In genomic region chr12:69724018-69724710, GRCm38 (mm10) we compare ENCODE assay signal across 8 mouse cellular contexts. TPM values are rescaled to one million over a fixed set of nuclear protein-coding genes. Genes with fewer than 3 reads are reported as not detected.
DNase-seq lines count a peak whose midpoint lies in the region; ATAC-seq lines count a peak whose summit lies in the region.

No protein-coding gene starts in this region.

- H3K27ac ChIP-seq in kidney, embryonic 15.5 days = peak overlapping the region; percentile 97; the same call in 1 of the 2 replicates
- no peak overlapping the region for H3K27ac ChIP-seq in forebrain, embryonic 16.5 days (ENCODE audit: low read length)
- peak overlapping the region; percentile 76 for H3K27ac ChIP-seq in liver, embryonic 16.5 days (ENCODE audit: low read length)

- peak; percentile 1; the same call in 1 of the 2 replicates for ATAC-seq in kidney, embryonic 15.5 days (replicated peaks; ENCODE audit: low FRiP score)
- ATAC-seq in forebrain, embryonic 16.5 days = peak; percentile 13
- ATAC-seq in liver, embryonic 16.5 days (ENCODE audit: low read depth) = no peak
- no peak for ATAC-seq in megakaryocyte-erythroid progenitor cell, adult 5-6 weeks (replicated peaks; ENCODE audit: low FRiP score, low TSS enrichment, poor library complexity, severe bottlenecking)

- H3K4me1 ChIP-seq in kidney, embryonic 15.5 days = peaks cover 18% of the 10 kb centered on the region
- peaks cover 14% of the 10 kb centered on the region for H3K4me1 ChIP-seq in forebrain, embryonic 16.5 days (replicated peaks; ENCODE audit: control insufficient read depth, insufficient read depth, low read length)
- peaks cover 19% of the 10 kb centered on the region for H3K4me1 ChIP-seq in liver, embryonic 16.5 days (ENCODE audit: control insufficient read depth, low read depth, low read length)

- peak overlapping the region; percentile 88 for H3K4me2 ChIP-seq in kidney, embryonic 15.5 days
- peak overlapping the region; percentile 97 for H3K4me2 ChIP-seq in forebrain, embryonic 16.5 days (ENCODE audit: low read length)
- peak overlapping the region; percentile 99 for H3K4me2 ChIP-seq in liver, embryonic 16.5 days (ENCODE audit: low read depth, low read length)

- H3K27me3 ChIP-seq in kidney, embryonic 15.5 days = no peaks in the 10 kb centered on the region
- no peaks in the 10 kb centered on the region for H3K27me3 ChIP-seq in forebrain, embryonic 16.5 days (replicated peaks; ENCODE audit: control insufficient read depth, insufficient read depth, low read length)
- no peaks in the 10 kb centered on the region for H3K27me3 ChIP-seq in liver, embryonic 16.5 days (ENCODE audit: control insufficient read depth, insufficient read depth, low read depth, low read length)

- peaks cover 23% of the 10 kb centered on the region for H3K36me3 ChIP-seq in kidney, embryonic 15.5 days
- peaks cover 3% of the 10 kb centered on the region; the same call in 1 of the 2 replicates for H3K36me3 ChIP-seq in forebrain, embryonic 16.5 days (ENCODE audit: control insufficient read depth, insufficient read depth)
- peaks cover 11% of the 10 kb centered on the region; the same call in 1 of the 2 replicates for H3K36me3 ChIP-seq in liver, embryonic 16.5 days (ENCODE audit: control insufficient read depth, insufficient read depth)

- peaks cover 6% of the 10 kb centered on the region for H3K9me3 ChIP-seq in kidney, embryonic 15.5 days (replicated peaks)
- peaks cover 7% of the 10 kb centered on the region for H3K9me3 ChIP-seq in forebrain, embryonic 16.5 days (ENCODE audit: control insufficient read depth, low read length)
- peaks cover 6% of the 10 kb centered on the region for H3K9me3 ChIP-seq in liver, embryonic 16.5 days (replicated peaks; ENCODE audit: control insufficient read depth, low read length)

- no peak for DNase-seq in kidney, postnatal 14 days
- DNase-seq in R1 (ENCODE audit: low read depth, low spot score) = peak; percentile 50
- no peak for DNase-seq in spleen, postnatal 36 days (ENCODE audit: low spot score in 2 of 2)
- DNase-seq in frontal cortex, postnatal 14 days (ENCODE audit: low spot score in 2 of 2) = no peak

- WGBS in kidney, embryonic 15.5 days = under 1% methylated on average over 24 of the region's 24 CpGs
- WGBS in forebrain, embryonic 16.5 days = under 1% methylated on average over 20 of the region's 24 CpGs
- under 1% methylated on average over 24 of the region's 24 CpGs for WGBS in liver, embryonic 16.5 days (ENCODE audit: insufficient replicate concordance)

- H3K4me3 ChIP-seq in kidney, embryonic 15.5 days (replicated peaks) = peak overlapping the region; percentile 88
- H3K4me3 ChIP-seq in forebrain, embryonic 16.5 days (replicated peaks; ENCODE audit: low read length) = peak overlapping the region; percentile 87
- peak overlapping the region; percentile 76 for H3K4me3 ChIP-seq in liver, embryonic 16.5 days (ENCODE audit: low read depth, low read length)

- H3K9ac ChIP-seq in kidney, embryonic 15.5 days = peak overlapping the region; percentile 63
- H3K9ac ChIP-seq in forebrain, embryonic 16.5 days (replicated peaks; ENCODE audit: low read depth, low read length) = peak overlapping the region; percentile 70
- peak overlapping the region; percentile 84 for H3K9ac ChIP-seq in liver, embryonic 16.5 days (ENCODE audit: low read depth, low read length)

RNA-seq across cellular contexts. Expression of gene L2hgdh, which starts 0.5 kb away (rescaled TPM):
- 22.3 TPM in 2 replicates for polyA plus RNA-seq in kidney, embryonic 15.5 days (2015; fragmentation: Nextera tagmentation; extraction: Ambion mirVana)
- 15.0 and 16.3 TPM in 2 replicates for polyA plus RNA-seq in forebrain, embryonic 16.5 days (2015; fragmentation: Nextera tagmentation; extraction: Ambion mirVana)
- polyA plus RNA-seq in liver, embryonic 16.5 days (2015; fragmentation: Nextera tagmentation; extraction: Ambion mirVana) = 11.6 and 12.2 TPM in 2 replicates
- 25.7 and 36.9 TPM in 2 replicates for total RNA-seq in megakaryocyte-erythroid progenitor cell, adult 5-6 weeks (2014; fragmentation: Nextera tagmentation)
- 27.9 and 54.3 TPM in 2 replicates for total RNA-seq in megakaryocyte-erythroid progenitor cell, adult 5-6 weeks (2017)

RNA-seq across cellular contexts. Expression of gene Atp5s, which starts 0.6 kb away (rescaled TPM):
- polyA plus RNA-seq in kidney, embryonic 15.5 days (2015; fragmentation: Nextera tagmentation; extraction: Ambion mirVana) = 30.7 and 31.0 TPM in 2 replicates
- polyA plus RNA-seq in forebrain, embryonic 16.5 days (2015; fragmentation: Nextera tagmentation; extraction: Ambion mirVana) = 26.0 and 26.1 TPM in 2 replicates
- polyA plus RNA-seq in liver, embryonic 16.5 days (2015; fragmentation: Nextera tagmentation; extraction: Ambion mirVana) = 16.7 and 18.4 TPM in 2 replicates
- 35.6 and 62.7 TPM in 2 replicates for total RNA-seq in megakaryocyte-erythroid progenitor cell, adult 5-6 weeks (2014; fragmentation: Nextera tagmentation)
- 10.6 and 13.0 TPM in 2 replicates for total RNA-seq in megakaryocyte-erythroid progenitor cell, adult 5-6 weeks (2017)

RNA-seq across cellular contexts. Expression of gene Sos2, which starts 42.5 kb away (rescaled TPM):
- 8.7 and 9.1 TPM in 2 replicates for polyA plus RNA-seq in kidney, embryonic 15.5 days (2015; fragmentation: Nextera tagmentation; extraction: Ambion mirVana)
- polyA plus RNA-seq in forebrain, embryonic 16.5 days (2015; fragmentation: Nextera tagmentation; extraction: Ambion mirVana) = 11.0 and 11.8 TPM in 2 replicates
- 3.3 and 3.7 TPM in 2 replicates for polyA plus RNA-seq in liver, embryonic 16.5 days (2015; fragmentation: Nextera tagmentation; extraction: Ambion mirVana)
- total RNA-seq in megakaryocyte-erythroid progenitor cell, adult 5-6 weeks (2014; fragmentation: Nextera tagmentation) = 64.5 and 74.0 TPM in 2 replicates
- total RNA-seq in megakaryocyte-erythroid progenitor cell, adult 5-6 weeks (2017) = 30.2 and 36.3 TPM in 2 replicates

Comparison
In these comparisons a context has a peak if more than half of its experiments do, and no peak if none do; other contexts are left out.
1. ATAC-seq: peak in kidney, embryonic 15.5 days (single experiment) and forebrain, embryonic 16.5 days (single experiment); none in liver, embryonic 16.5 days (single experiment) and megakaryocyte-erythroid progenitor cell, adult 5-6 weeks (single experiment).
2. Peak in every context shown above with its lines, with median percentiles within 50 percentile points of each other: H3K4me2 ChIP-seq, H3K4me3 ChIP-seq and H3K9ac ChIP-seq.